Comparison of ENCODE assay signal across 14 mouse cellular contexts in genomic region chr13:99550679-99551369, GRCm38 (mm10). TPM values are rescaled to one million over a fixed set of nuclear protein-coding genes. Genes with fewer than 3 reads are reported as not detected.
DNase-seq lines count a peak whose midpoint lies in the region; ATAC-seq and TF ChIP-seq lines count a peak whose summit lies in the region.
"Had no signal": no experiment of that assay in that cellular context is flagged by ENCODE, and none has a peak within 500 bp of the region (broad histone marks: within the 10 kb centered on the region; RNA-seq: fewer than 3 reads in every experiment).

No protein-coding gene starts in this region.

- no peaks in the 10 kb centered on the region for H3K9me3 ChIP-seq in heart, embryonic 12.5 days (replicated peaks)
- no peaks in the 10 kb centered on the region for H3K9me3 ChIP-seq in hindbrain, embryonic 14.5 days (ENCODE audit: control insufficient read depth, low read length)
- no peaks in the 10 kb centered on the region for H3K9me3 ChIP-seq in midbrain, embryonic 11.5 days (ENCODE audit: control insufficient read depth, low read length)
- no peaks in the 10 kb centered on the region for H3K9me3 ChIP-seq in kidney, embryonic 16.5 days (ENCODE audit: low read length)
- H3K9me3 ChIP-seq: embryonic facial prominence, embryonic 13.5 days; neural tube, embryonic 12.5 days had no signal

- no peak overlapping the region for H3K27ac ChIP-seq in heart, embryonic 12.5 days (ENCODE audit: poor library complexity, severe bottlenecking)
- H3K27ac ChIP-seq in hindbrain, embryonic 14.5 days = peak overlapping the region; percentile 61
- H3K27ac ChIP-seq in midbrain, embryonic 11.5 days (ENCODE audit: low read depth, low read length) = no peak overlapping the region
- no peak overlapping the region for H3K27ac ChIP-seq in kidney, embryonic 16.5 days (ENCODE audit: low read length)
- H3K27ac ChIP-seq: embryonic facial prominence, embryonic 13.5 days; liver, embryonic 14.5 days; macrophage; neural tube, embryonic 12.5 days had no signal

- no peak overlapping the region for H3K4me3 ChIP-seq in heart, embryonic 12.5 days
- no peak overlapping the region for H3K4me3 ChIP-seq in hindbrain, embryonic 14.5 days (replicated peaks; ENCODE audit: low read length)
- H3K4me3 ChIP-seq in midbrain, embryonic 11.5 days (ENCODE audit: low read depth, low read length) = no peak overlapping the region
- H3K4me3 ChIP-seq in kidney, embryonic 16.5 days (ENCODE audit: low read length) = no peak overlapping the region
- H3K4me3 ChIP-seq: embryonic facial prominence, embryonic 13.5 days; neural tube, embryonic 12.5 days had no signal

- H3K9ac ChIP-seq in heart, embryonic 12.5 days = no peak overlapping the region
- no peak overlapping the region for H3K9ac ChIP-seq in hindbrain, embryonic 14.5 days
- no peak overlapping the region for H3K9ac ChIP-seq in midbrain, embryonic 11.5 days (ENCODE audit: low read length)
- no peak overlapping the region for H3K9ac ChIP-seq in kidney, embryonic 16.5 days (replicated peaks; ENCODE audit: low read length)
- H3K9ac ChIP-seq: embryonic facial prominence, embryonic 13.5 days; liver, embryonic 14.5 days; neural tube, embryonic 12.5 days had no signal

- no peaks in the 10 kb centered on the region for H3K27me3 ChIP-seq in heart, embryonic 12.5 days (replicated peaks)
- H3K27me3 ChIP-seq in hindbrain, embryonic 14.5 days (ENCODE audit: control insufficient read depth, insufficient read depth, low read length) = no peaks in the 10 kb centered on the region
- no peaks in the 10 kb centered on the region for H3K27me3 ChIP-seq in midbrain, embryonic 11.5 days (ENCODE audit: control insufficient read depth, insufficient read depth, low read length)
- H3K27me3 ChIP-seq in kidney, embryonic 16.5 days (ENCODE audit: insufficient read depth, low read length) = no peaks in the 10 kb centered on the region
- H3K27me3 ChIP-seq: embryonic facial prominence, embryonic 13.5 days; neural tube, embryonic 12.5 days had no signal

- peaks cover 29% of the 10 kb centered on the region for H3K4me1 ChIP-seq in heart, embryonic 12.5 days (replicated peaks)
- peaks cover 28% of the 10 kb centered on the region for H3K4me1 ChIP-seq in hindbrain, embryonic 14.5 days (replicated peaks; ENCODE audit: control insufficient read depth, insufficient read depth, low read length)
- peaks cover 16% of the 10 kb centered on the region for H3K4me1 ChIP-seq in midbrain, embryonic 11.5 days (ENCODE audit: control insufficient read depth, insufficient read depth, low read length)
- peaks cover 10% of the 10 kb centered on the region for H3K4me1 ChIP-seq in kidney, embryonic 16.5 days (ENCODE audit: insufficient read depth, low read length)

- no peak for TF ChIP-seq CTCF in brain, embryonic 14.5 days (IDR thresholded peaks at IDR 0.05; ENCODE audit: borderline replicate concordance, extremely low read depth, insufficient read depth, insufficient read length)

- WGBS in heart, embryonic 12.5 days = 38% methylated on average over 12 of the region's 12 CpGs
- 49% methylated on average over 12 of the region's 12 CpGs for WGBS in hindbrain, embryonic 14.5 days
- 63% methylated on average over 12 of the region's 12 CpGs for WGBS in midbrain, embryonic 11.5 days
- WGBS in kidney, embryonic 16.5 days = 67% methylated on average over 12 of the region's 12 CpGs

- intact Hi-C loops in heart, postnatal 14 days (cut with DNase I) = no loop called here

- DNase-seq in heart, postnatal 14 days = no peak
- DNase-seq in brain, embryonic 14.5 days (ENCODE audit: low read depth) = peak; percentile 68
- peak; percentile 37 for DNase-seq in hindbrain, embryonic 14.5 days (ENCODE audit: low spot score)
- peak; percentile 83 for DNase-seq in midbrain, embryonic 11.5 days (ENCODE audit: low spot score, missing footprints)
- DNase-seq in adrenal gland, adult 18-20 months (ENCODE audit: low spot score in 2 of 2) = no peak
- no peak for DNase-seq in adrenal gland, adult (ENCODE audit: inconsistent age in 2 of 2, low spot score in 1 of 2)
- DNase-seq: kidney, adult 2 months; thymus, adult 2 months had no signal

- TF ChIP-seq POLR2A in brain, embryonic 14.5 days (IDR thresholded peaks at IDR 0.05; ENCODE audit: borderline replicate concordance, extremely low read depth, insufficient read depth, insufficient read length, poor library complexity, severe bottlenecking) = no peak

- H3K36me3 ChIP-seq in heart, embryonic 12.5 days = no peaks in the 10 kb centered on the region
- H3K36me3 ChIP-seq in hindbrain, embryonic 14.5 days (replicated peaks; ENCODE audit: control insufficient read depth, insufficient read depth) = no peaks in the 10 kb centered on the region
- no peaks in the 10 kb centered on the region for H3K36me3 ChIP-seq in midbrain, embryonic 11.5 days (ENCODE audit: control insufficient read depth, insufficient read depth, low read length)
- H3K36me3 ChIP-seq in kidney, embryonic 16.5 days (ENCODE audit: insufficient read depth, low read length) = no peaks in the 10 kb centered on the region
- H3K36me3 ChIP-seq: embryonic facial prominence, embryonic 13.5 days; neural tube, embryonic 12.5 days had no signal

- H3K4me2 ChIP-seq in heart, embryonic 12.5 days = 0 out of 2 replicates have a peak overlapping the region, but pooled peaks have one; percentile 8
- H3K4me2 ChIP-seq in hindbrain, embryonic 14.5 days (replicated peaks) = no peak overlapping the region
- H3K4me2 ChIP-seq in midbrain, embryonic 11.5 days = no peak overlapping the region
- H3K4me2 ChIP-seq in kidney, embryonic 16.5 days (replicated peaks; ENCODE audit: low read depth, low read length) = no peak overlapping the region
- H3K4me2 ChIP-seq: embryonic facial prominence, embryonic 13.5 days; neural tube, embryonic 12.5 days had no signal

- ATAC-seq in heart, embryonic 12.5 days (ENCODE audit: insufficient number of reproducible peaks, low FRiP score) = no peak
- ATAC-seq in hindbrain, embryonic 14.5 days (ENCODE audit: low FRiP score) = 0 out of 2 replicates have a peak, but pooled peaks have one; percentile 22
- no peak for ATAC-seq in midbrain, embryonic 11.5 days (ENCODE audit: low FRiP score)
- no peak for ATAC-seq in kidney, embryonic 16.5 days (ENCODE audit: low FRiP score, low TSS enrichment)

RNA-seq across cellular contexts. Expression of gene Map1b, which starts 34.5 kb away (rescaled TPM):
- 149 and 151 TPM in 2 replicates for polyA plus RNA-seq in heart, embryonic 12.5 days (2016; fragmentation: Nextera tagmentation; extraction: Ambion mirVana)
- 10 to 100 TPM; 20.6 to 24.3 TPM for total RNA-seq in heart, postnatal 14 days (2021)
- 124 and 338 TPM in 2 replicates for polyA plus RNA-seq in brain, embryonic 14.5 days (2012; rRNA removed)
- 2,185 and 2,283 TPM in 2 replicates for polyA plus RNA-seq in hindbrain, embryonic 14.5 days (2014; fragmentation: Nextera tagmentation; extraction: Ambion mirVana)
- polyA plus RNA-seq in midbrain, embryonic 11.5 days (2014; fragmentation: Nextera tagmentation; extraction: Ambion mirVana) = 911 and 979 TPM in 2 replicates
- 100 to 1,000 TPM in 1 of 2 experiments, 10 to 100 TPM in 1; 78.5 to 120 TPM for total RNA-seq in adrenal gland, adult 18-20 months (2021)
- 48.2 and 58.4 TPM in 2 replicates for polyA plus RNA-seq in kidney, embryonic 16.5 days (2015; fragmentation: Nextera tagmentation; extraction: Ambion mirVana)

Comparison
In these comparisons a context has a peak if more than half of its experiments do, and no peak if none do; other contexts are left out.
1. DNase-seq: peak in brain, embryonic 14.5 days (single experiment), hindbrain, embryonic 14.5 days (single experiment) and midbrain, embryonic 11.5 days (single experiment); none in heart, postnatal 14 days (0 of 2), adrenal gland, adult 18-20 months (0 of 2) and adrenal gland, adult (0 of 2).